Mouse (Mus musculus): ENCODE data around the gene Plekhj1.

The Plekhj1 gene

GRCm38 (mm10) chr10:80748609-80749008 lies 49.8 kb downstream of the Plekhj1 start:
- no peak for DNase-seq (ENCODE audit: low spot score)

GRCm38 (mm10) chr10:80747410-80747809 lies 51.0 kb downstream of the Plekhj1 start:
- peak; percentile 71 for DNase-seq (ENCODE audit: low spot score)
